Mouse (Mus musculus) gastrocnemius, postnatal 4 days (tissue): ENCODE measurements around the gene Gm10277. TPM values are rescaled to one million over a fixed set of nuclear protein-coding genes. Genes with fewer than 3 reads are reported as not detected.

Experiments
- DNase-seq, 2 experiments: peaks; one replicate each; pipeline ENCODE4 v3.0.0; 2021 to 2022; ENCODE audit warnings: low spot score in 2 of 2, mixed read lengths in 2 of 2
- total RNA-seq, 2 experiments: library from RNA; stranded (reverse); gene quantifications; 2 replicates each; pipeline ENCODE4 v1.2.3; 2021

Gm10277 gene
- total RNA-seq, 2 experiments from 2014 or later: not detected

DNA sequence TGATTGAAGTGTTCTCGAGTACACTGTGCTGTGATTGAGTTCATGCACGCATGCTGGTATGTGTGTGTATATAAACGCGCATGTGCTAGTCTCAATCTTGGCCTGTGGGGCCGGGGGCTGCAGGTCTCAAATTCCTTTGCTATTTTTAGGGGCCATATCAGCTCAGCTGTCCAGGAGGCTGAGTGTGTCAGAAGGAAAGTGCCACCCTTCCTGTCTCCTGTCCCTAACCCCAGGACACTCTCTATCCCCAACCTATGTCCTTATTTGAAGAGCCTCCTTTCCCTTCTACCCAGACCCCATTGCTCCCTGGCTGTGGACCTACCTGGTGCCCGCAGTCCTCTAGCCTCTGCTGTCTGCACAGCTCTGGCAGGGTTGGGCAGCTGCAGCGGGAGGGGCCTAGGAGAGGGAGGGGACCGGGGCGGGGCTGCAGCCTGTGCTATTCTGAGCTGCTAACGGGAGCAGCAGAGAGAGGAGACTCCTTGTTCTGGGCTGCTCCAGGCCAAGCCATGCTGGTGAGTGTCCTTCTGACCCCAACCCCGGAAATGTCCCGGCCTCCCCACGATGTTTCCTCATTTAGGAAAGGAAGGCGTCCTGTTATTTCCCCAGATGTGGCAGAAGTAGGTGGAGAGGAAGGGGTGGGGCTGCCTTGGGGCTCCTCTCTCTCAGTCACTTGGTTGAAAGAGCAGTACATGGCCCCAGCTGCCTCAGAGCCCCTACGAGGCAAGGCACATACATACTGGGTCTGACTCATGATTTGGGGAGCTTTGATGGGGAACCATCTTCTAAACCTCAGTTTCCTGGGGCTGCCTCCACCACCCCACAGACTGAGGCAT is 13.5 kb upstream of the Gm10277 start:
- DNase-seq: peak; percentile 66 to 78

DNA sequence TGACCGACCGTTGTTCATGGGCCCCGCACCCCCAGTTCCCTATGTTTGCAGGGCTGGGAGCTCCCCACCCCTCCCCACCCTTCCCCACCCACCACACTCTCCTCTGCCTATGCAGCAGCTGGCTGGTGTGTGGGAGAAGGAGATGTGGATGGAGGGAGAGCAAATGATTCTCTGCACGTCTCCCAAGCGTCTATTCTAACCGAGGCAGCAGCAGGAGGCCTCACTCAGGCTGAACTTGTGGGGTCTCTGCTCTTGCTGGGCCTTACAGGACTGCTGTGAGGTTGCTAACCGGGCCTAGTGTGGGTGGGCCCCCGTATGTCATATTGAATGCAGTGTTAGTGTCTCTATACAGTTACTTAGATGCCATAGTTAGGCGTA is 12.9 kb upstream of the Gm10277 start:
- no peak for DNase-seq

DNA sequence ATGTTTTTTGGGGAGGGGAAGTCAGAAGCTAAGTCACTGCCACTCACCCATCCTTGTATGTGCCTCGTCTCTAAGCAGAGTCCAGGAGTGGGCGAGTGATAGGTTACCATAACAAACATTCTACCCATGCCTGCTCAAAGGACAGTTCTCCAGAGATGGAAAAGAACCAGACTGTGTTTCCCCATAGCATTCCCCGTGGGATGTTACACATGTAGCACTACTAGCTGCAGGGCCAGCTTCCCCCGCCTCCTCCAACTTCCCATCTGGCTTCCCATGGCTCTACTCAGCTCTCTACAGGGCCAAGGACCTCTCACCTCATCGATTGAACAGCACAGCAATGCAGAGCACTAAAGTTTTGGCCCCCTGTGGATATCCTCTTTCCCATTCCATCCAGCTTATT is 7.7 kb upstream of the Gm10277 start:
- DNase-seq: no peak

DNA sequence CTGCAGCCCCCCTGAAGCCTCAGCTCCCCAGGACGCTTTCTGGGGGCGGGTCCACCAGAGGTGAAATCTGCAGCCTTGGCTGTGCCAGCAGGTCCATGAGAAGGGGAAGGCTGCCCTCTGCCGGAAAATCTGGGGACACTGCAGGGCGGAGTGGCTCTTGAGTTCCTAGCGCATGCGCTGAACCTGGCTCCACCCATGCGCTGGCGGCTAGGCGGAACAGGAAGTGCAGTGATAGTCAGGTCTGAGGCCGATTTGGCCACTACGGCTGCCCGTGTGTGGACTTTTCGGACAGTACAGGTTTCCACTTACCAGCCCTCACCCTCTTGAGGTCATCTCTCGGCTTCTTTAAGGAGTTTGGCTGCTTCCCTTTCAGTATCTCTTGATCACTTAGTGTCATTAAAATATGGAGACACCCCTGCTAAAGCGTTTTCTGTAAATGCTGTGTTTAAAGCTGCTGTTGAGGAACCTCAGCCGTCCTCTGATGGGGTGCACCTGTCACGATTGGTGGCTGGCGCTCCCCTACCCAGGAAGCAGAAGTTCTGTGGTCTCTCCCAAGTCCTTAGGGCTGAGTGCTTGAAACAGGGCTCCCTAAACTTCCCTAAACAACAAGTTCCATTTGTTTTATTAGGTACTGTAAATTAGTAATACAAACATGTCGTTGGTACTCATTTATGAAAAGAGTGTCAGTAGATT is 5.8 kb upstream of the Gm10277 start:
- DNase-seq: peak; percentile 93 to 97

DNA sequence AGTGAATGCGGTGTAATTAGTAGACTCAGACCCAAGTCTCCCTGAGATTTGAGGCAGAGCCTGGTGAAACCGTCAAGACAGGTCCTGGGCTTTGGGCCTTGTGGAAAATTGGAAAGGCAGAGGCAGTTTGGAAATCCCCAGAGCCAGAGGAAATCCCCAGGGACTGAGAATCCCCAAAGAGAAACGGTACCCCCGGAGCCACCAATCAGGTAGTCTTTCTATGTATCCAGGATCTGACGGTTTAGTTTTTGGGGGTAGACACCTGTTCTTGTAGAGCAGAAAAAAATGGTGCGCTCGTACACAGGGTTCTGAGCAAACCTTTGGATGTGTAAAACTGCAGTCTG is 5.0 kb upstream of the Gm10277 start:
- no peak for DNase-seq

DNA sequence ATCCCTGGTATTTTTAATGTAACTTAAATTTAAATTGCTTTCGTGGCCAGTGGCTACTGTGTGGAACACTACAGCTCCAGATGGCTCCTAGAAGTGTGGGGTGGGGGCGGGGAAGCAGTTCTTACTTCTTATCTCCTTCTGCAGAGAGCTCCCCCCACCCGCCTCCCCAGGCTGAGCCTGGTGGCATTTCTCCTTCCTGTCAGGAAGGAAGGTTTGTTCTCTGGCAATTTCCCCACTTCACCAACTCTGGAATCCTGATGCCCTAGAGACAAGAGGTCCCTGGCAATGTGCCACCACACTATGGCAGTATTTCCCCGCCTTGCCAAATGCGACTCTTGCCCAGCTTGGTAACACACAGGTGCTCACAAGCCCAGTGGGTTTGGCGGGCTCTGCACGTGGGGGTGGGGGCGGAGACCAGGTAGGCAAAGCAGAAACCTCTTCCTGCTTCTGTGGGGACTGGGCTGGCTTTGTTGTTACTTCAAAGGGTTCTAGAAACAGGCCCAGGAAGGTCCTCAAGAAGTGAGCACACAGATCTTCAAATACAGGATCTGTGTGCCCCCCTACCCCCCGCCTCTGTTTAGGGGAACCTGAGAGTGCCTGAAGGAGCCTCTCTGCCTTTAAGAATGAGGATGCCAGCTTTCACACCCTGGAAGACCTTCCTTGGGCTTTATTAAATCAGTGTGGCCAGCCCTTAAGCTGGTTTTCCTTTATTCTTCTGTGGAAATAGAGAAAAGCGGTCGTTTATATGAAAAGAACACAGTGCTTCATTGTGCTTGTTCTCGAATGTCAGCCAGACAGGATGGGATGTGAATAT is 4.4 kb upstream of the Gm10277 start:
- DNase-seq: peak in 1 of 2 experiments; percentile 29

DNA sequence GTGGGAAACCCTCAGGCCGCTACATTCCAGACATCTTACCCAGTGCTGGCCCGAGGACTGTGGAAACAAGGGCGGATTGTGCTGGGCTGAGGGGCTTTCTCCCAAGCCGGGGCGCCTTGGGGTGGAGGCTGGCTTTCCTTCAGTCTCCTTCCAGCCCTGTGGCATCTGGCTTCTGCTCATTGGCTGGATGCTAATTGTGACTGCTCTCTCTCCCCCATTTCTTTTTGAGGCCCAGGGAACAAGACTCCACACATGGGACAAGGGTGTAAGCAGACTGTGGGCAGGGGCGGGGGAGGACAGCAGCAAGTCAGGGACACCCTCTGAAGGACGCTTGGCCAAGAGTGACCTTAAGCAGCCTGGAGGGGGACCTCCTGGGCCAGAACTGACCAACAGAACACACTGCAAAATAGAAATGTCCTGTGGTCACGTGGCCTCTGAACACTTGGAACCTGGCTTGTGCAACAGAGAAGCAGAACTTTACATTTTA is 3.7 kb upstream of the Gm10277 start:
- peak in 1 of 2 experiments; percentile 18 for DNase-seq

DNA sequence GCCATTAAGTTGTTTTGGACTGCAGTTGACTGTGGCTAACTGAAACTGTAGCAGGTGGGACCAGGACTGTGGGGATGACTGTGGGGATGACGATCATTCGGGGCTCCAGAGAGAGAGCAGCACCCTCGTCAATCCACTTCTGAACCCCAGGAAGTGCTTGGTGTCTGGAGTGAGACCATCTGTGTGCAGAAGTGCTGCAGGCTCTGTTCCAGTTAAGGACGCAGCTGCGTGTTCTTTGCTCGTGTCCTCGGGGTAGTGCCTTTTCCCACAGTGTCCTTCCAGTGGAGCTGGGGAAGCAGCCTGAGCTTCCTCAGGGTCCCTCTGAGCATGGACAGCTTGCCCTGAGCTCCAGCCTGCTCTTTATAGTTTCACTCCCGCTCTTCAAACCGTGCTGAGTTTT is 2.7 kb upstream of the Gm10277 start:
- DNase-seq: no peak

DNA sequence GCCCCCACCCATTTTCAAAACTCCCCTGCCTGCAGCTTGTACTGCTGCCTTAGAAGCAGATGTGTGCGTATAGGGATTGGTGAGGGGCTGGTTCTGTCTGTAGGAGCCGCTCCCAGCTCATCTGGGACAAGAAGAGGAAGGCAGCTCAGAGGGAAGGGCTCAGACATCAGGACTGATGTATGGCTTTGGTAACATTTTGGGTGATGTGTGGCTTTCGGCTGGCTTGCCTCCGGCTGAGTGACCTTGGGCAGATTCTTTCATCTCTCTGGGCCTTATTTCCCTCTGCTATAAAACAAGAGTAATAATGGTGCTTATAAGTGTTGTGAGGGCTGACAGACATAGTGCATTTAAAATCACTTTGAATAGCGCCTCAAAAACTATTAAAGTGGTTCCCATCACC is 2.0 kb upstream of the Gm10277 start:
- no peak for DNase-seq

DNA sequence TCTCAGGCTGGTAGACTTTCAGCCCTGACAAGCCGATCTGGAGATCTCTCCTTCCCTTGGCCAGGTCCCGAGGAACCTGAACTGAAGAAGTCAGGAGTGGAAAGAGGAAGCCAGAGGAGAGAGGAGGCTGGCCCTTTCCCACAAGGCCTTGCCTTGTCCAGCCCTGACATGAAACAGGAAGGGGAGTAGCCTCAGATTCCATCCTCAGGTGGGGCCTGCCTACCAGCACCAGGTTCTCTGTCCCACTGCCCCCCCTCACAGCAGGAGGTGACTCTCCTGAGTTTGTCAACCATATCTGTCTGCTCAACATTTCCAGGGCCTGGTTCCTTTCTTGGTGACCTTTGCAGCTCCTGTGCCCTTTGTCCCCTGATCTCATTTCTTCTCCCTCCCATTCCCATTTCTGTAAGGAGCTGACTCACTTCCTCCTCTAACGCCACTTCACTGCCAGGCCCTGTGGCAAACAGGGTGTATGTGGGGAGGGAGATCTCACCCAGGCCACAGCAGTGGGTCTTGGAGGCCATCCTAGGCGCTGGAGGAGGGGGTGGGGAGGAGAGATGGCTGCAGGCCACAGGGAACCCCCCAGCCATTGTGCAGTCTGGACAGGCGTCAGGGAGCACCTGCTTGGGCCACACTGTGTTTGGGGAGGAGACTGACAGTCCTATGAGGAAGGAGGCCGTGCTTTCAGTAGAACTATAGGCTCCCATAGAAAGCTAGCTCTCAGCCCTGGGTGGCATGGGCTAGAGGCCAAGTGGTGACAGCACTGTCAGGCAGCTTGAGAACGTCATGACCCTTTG is 1.6 kb downstream of the Gm10277 start:
- no peak for DNase-seq

DNA sequence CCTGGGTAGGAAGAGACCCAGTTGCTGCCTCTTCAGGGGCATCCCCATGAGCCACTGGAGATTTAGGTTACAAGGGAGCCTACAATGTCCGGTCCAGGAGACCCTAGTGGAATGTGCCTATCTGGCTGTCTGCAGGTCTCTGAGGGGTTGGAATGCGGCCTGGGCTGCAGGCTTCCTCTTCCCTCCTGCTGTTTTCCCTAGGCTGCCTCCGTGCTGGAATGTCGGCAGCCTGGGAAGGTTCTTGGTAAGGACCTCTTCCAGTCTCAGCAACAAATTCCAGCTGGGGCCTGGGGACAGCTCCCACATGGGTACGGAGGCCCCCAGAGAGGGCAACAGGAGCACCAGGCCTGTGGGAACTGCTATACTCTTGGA is 2.2 kb downstream of the Gm10277 start:
- no peak for DNase-seq

DNA sequence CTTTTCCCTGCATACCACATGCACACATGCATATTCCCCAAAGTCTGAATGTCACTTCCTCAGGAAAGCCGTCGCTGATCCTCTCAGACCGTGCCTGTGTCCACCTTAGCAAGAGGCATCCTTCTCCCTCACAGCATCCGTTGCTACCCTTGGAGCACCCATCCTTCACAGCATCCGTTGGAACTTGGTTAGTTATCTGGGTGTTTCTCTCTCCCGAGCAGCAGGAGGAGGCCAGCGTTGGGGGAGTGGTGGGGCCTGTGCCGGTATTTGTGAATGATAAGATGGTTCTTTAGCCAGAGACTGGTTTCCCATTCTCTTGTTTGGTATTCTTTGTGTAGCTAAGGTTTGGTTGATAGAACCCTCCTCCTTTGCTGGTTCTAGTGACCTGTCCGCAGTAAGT is 2.7 kb downstream of the Gm10277 start:
- no peak for DNase-seq

DNA sequence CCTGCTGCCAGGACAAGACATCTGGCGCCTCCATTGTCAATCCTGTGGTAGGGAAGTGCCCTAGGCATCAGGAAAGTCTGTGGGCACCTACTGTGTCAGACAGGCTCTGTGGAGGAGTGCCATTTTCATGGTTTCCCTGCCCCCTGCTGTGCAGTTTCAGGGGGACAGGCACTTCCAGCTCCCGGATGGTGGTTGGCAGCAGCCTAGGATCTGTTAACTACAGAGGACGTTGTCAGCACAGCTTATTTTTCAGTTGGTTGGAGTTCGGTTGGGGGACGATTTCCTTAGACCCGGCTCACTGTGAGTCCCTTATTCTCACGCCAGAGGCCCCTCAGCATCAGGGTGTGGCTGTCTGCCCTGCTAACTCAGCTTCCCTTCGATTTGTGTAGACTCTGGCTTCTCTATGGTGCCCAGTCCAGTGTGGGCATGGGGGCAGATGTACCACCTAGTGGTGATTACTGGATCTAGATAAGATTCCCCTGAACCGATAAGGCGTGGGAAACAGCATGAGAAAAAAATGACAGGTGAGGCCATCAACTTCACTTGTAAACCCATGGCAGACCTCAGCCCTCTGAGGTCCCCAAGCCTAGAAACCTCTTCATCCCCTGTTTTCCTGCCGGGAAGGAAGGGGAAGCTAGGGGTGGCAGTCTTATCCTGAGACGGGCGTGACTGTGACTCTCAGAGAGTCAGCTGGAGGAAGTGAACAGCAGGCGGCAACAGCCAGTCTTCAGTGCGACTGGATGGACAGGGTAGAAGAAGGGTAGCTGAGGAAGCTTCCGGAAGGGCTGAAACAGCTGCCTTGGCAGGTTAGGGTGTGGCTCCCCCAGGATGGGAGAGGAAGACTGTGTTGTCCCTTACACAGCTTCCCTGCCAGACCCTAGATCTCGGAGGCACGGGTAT is 3.5 kb downstream of the Gm10277 start:
- no peak for DNase-seq

DNA sequence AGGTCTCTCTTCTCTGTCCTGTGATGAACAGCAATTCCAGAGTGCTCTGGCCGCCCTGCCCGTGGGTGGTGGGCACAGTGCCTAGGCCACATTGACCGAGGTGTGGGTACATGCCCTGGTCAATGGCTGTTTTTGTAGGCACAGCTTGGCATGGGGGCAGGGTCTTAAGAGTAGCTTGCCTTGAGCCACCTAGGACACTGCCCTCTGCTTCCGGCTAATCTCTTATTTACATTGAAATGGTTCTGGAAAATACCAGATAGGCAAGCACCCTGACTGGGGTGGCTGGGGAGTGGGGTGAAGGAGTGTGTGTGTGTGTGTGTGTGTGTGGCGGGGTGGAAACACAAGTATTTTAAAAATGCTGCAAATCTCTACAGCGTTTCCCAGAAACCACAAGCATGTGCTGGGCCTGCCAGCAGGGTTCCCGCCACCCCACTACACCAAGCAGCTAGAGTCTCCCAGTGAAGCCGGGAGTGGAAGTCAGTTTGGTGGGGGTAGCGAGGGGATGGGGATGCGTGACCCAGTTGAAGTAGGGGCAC is 4.3 kb downstream of the Gm10277 start:
- DNase-seq: peak in 1 of 2 experiments; percentile 11

DNA sequence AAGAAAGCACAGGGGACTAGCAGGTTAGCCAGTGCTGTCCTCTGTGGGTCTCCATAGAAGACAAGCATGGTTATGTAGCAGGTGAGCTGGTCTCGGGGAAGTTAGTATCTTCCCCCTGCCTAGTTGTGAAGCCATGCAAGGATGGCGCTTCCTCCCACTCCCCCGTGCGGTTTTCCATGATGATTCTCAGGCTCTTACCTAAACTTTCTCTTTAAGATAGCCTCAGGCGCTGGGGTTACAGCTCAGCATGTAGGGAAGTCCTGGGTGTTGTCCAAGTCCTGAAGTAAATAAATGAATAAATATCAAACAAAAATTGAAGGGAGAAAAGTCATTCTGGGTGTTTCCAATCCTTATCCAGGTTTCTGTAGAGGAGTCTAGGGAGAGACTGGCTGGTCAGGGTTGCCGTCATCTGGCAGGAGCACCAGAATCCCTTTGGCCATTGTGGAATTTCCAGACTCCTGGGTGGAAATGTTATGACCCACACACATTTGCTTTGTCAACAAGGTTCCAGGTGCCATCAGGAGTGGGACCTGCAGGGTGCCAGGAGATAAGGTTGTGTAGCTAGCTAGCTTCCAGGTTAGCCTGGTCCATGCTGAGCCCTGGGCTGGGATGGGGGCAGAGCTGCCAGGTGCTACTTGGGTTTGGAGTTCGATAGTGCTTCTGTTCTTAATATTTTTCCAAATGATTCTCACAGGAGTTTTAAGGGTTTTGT is 5.3 kb downstream of the Gm10277 start:
- no peak for DNase-seq

DNA sequence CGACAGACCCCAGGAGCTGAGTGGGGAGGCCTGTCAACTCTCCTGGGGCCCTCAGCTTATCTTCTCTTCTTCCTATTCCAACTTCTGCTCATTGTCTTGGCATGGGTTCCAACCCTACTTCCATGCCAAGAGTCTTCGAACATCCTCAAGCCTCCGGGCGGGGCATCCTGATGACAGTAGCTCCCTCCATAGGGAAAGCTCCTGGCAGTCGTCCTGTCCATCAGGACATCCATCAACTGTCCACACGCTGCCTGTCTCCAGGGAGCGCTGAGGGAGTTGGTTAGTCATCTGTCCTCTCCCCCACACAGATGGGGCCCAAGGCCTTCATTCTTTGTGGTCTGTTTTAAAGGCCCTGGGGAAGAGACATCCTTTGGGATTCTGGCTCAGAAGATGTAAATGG is 6.5 kb downstream of the Gm10277 start:
- DNase-seq: no peak

DNA sequence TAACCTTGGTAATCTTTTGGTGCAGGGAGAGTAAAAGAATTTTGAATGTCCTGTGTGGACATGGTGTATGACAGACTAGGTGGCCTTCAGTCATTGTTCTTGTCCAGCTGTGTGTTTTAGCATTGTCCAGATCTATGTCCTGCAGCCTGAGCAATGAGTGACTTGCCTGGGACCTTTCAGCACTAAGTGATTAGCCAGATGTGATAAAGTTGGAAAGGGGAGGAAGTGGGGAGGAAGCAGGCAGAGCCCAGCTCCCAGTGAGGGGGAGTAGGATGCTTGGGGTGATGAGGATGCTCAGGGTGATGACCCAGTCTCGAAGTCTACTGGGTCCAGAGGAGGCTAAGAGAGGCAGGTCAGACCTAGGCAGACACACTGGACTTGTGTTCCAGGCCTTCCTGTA is 8.3 kb downstream of the Gm10277 start:
- no peak for DNase-seq

DNA sequence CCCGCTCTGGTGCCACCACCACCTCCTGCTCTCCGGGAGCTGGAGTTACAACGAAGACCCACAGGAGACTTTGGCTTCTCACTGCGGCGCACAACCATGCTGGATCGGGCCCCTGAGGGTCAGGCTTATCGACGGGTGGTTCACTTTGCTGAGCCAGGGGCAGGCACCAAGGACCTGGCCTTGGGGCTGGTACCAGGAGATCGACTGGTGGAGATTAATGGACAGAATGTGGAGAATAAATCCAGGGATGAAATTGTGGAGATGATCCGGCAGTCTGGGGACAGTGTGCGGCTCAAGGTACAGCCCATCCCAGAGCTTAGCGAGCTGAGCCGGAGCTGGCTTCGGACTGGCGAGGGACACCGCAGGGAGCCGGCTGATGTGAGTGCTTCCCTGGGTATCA is 9.6 kb downstream of the Gm10277 start:
- no peak for DNase-seq

DNA sequence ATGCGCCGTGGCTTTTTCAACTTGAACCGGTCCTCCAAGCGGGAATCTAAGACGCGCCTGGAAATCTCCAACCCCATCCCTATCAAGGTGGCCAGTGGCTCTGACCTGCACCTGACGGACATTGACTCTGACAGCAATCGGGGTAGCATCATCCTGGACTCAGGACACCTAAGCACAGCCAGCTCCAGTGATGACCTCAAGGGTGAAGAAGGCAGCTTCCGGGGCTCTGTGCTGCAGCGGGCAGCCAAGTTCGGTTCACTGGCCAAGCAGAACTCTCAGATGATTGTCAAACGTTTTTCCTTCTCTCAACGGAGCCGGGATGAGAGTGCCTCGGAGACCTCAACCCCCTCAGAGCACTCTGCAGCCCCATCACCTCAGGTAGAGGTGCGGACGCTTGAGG is 10.1 kb downstream of the Gm10277 start:
- DNase-seq: no peak
